Comparison of ENCODE assay signal across 8 mouse cellular contexts in the genomic region with DNA sequence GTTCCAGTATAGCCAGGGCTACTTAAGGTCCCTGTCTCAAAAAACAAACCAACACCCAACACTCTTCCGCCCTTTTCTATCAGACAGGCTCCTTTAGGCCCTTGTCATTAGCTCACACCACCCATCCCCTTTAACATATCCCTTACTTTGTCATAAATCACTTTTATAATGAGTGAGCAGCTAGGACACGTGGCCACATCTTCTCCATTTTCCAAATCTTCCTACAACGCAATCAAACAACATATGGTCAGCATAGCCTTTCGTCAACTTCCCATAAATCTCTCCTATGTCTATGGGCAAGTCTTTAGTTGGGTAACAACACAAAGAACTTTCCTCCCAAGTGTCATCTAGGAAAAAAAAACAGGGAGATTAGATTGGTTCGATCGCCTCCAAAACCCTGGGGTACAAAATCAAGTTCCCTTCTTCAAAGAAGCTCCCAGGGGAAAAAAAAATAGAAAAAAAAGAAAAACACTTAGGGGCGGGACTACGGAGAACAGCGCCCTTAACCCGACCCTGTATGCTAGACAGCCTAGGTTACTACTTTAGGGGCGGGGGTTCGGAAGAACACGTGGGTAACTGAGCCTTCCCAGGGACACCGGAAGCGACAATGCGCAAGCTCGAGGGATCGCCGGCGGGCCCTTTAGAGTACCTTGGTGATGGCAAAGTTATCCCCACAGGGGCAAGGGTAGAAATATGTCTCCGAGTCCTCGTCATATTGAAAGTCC. TPM values are rescaled to one million over a fixed set of nuclear protein-coding genes. Genes with fewer than 3 reads are reported as not detected.
DNase-seq lines count a peak whose midpoint lies in the region; ATAC-seq and TF ChIP-seq lines count a peak whose summit lies in the region.

Gene Oxnad1 (plus strand): TSS at position 614 of the 725 bp plus-strand sequence.

- 4% methylated on average over 22 of the region's 22 CpGs for WGBS in spleen, adult 2 months
- WGBS in forebrain, postnatal 0 days = 4% methylated on average over 22 of the region's 22 CpGs
- 3% methylated on average over 22 of the region's 22 CpGs for WGBS in hindbrain, embryonic 16.5 days
- 2% methylated on average over 22 of the region's 22 CpGs for WGBS in liver, embryonic 15.5 days (ENCODE audit: insufficient replicate concordance)
- 2% methylated on average over 22 of the region's 22 CpGs for WGBS in stomach, embryonic 14.5 days

- DNase-seq in spleen, adult 2 months (ENCODE audit: low read depth in 1 of 2, low spot score in 2 of 2) = peak; percentile 79 to 85
- no peak for DNase-seq in spleen, postnatal 14 days (ENCODE audit: low spot score in 2 of 2)
- peak; percentile 91 to 92 for DNase-seq in adrenal gland, postnatal 36 days
- DNase-seq in forebrain, postnatal 0 days = no peak
- no peak for DNase-seq in cerebellum, postnatal 25 days

- H3K9ac ChIP-seq in forebrain, postnatal 0 days = peak within 1 kb of the TSS; percentile 71
- peak within 1 kb of the TSS; percentile 72 for H3K9ac ChIP-seq in hindbrain, embryonic 16.5 days (ENCODE audit: low read depth, low read length)
- H3K9ac ChIP-seq in liver, embryonic 15.5 days = peak within 1 kb of the TSS; percentile 72
- peak within 1 kb of the TSS; percentile 22 for H3K9ac ChIP-seq in stomach, embryonic 14.5 days (replicated peaks; ENCODE audit: low read depth, low read length)

- peak within 1 kb of the TSS; percentile 70 for H3K4me3 ChIP-seq in spleen, adult 2 months (ENCODE audit: extremely low read depth, insufficient read depth, insufficient read length)
- peak within 1 kb of the TSS; percentile 78 for H3K4me3 ChIP-seq in forebrain, postnatal 0 days (ENCODE audit: low read depth, low read length)
- H3K4me3 ChIP-seq in hindbrain, embryonic 16.5 days (ENCODE audit: low read length) = peak within 1 kb of the TSS; percentile 68
- peak within 1 kb of the TSS; percentile 78 for H3K4me3 ChIP-seq in liver, embryonic 15.5 days (replicated peaks)
- H3K4me3 ChIP-seq in stomach, embryonic 14.5 days (ENCODE audit: low read depth, low read length) = peak within 1 kb of the TSS; percentile 56

- ATAC-seq in forebrain, postnatal 0 days = peak; percentile 96
- peak; percentile 97 for ATAC-seq in hindbrain, embryonic 16.5 days
- ATAC-seq in liver, embryonic 15.5 days (ENCODE audit: insufficient read depth) = peak; percentile 88
- ATAC-seq in stomach, embryonic 14.5 days (ENCODE audit: insufficient number of reproducible peaks, insufficient read depth, low FRiP score, low read depth) = peak; percentile 95

- H3K27me3 ChIP-seq in spleen, adult 2 months (ENCODE audit: control insufficient read depth, insufficient read depth, low read length) = no peaks in the 10 kb centered on the region
- H3K27me3 ChIP-seq in forebrain, postnatal 0 days (ENCODE audit: insufficient read depth, low read length) = no peaks in the 10 kb centered on the region
- no peaks in the 10 kb centered on the region for H3K27me3 ChIP-seq in hindbrain, embryonic 16.5 days (replicated peaks; ENCODE audit: control insufficient read depth, insufficient read depth, low read length)
- H3K27me3 ChIP-seq in liver, embryonic 15.5 days = no peaks in the 10 kb centered on the region
- no peaks in the 10 kb centered on the region for H3K27me3 ChIP-seq in stomach, embryonic 14.5 days (ENCODE audit: control insufficient read depth, insufficient read depth, low read length)

- H3K9me3 ChIP-seq in forebrain, postnatal 0 days (ENCODE audit: low read length) = no peaks in the 10 kb centered on the region
- no peaks in the 10 kb centered on the region for H3K9me3 ChIP-seq in hindbrain, embryonic 16.5 days (ENCODE audit: control insufficient read depth, low read length)
- no peaks in the 10 kb centered on the region for H3K9me3 ChIP-seq in liver, embryonic 15.5 days (replicated peaks)
- no peaks in the 10 kb centered on the region for H3K9me3 ChIP-seq in stomach, embryonic 14.5 days (ENCODE audit: control insufficient read depth, low read depth, low read length)

- H3K27ac ChIP-seq in spleen, adult 2 months (ENCODE audit: insufficient read depth, low read length) = peak within 1 kb of the TSS; percentile 87
- H3K27ac ChIP-seq in forebrain, postnatal 0 days (ENCODE audit: low read depth, low read length) = peak within 1 kb of the TSS; percentile 88
- H3K27ac ChIP-seq in hindbrain, embryonic 16.5 days (ENCODE audit: low read depth, low read length) = peak within 1 kb of the TSS; percentile 88
- H3K27ac ChIP-seq in liver, embryonic 15.5 days (replicated peaks) = peak within 1 kb of the TSS; percentile 94
- H3K27ac ChIP-seq in stomach, embryonic 14.5 days (ENCODE audit: low read length) = peak within 1 kb of the TSS; percentile 84

- peaks cover 11% of the 10 kb centered on the region for H3K36me3 ChIP-seq in spleen, adult 2 months (ENCODE audit: control insufficient read depth, insufficient read depth, low read length)
- peaks cover 17% of the 10 kb centered on the region for H3K36me3 ChIP-seq in forebrain, postnatal 0 days (ENCODE audit: insufficient read depth)
- peaks cover 15% of the 10 kb centered on the region for H3K36me3 ChIP-seq in hindbrain, embryonic 16.5 days (ENCODE audit: control insufficient read depth, insufficient read depth, low read length)
- peaks cover 18% of the 10 kb centered on the region for H3K36me3 ChIP-seq in liver, embryonic 15.5 days (replicated peaks)
- H3K36me3 ChIP-seq in stomach, embryonic 14.5 days (ENCODE audit: control insufficient read depth, insufficient read depth, low read length) = peaks cover 15% of the 10 kb centered on the region

- no peak for TF ChIP-seq POLR2A in spleen, adult 2 months (IDR thresholded peaks at IDR 0.05; ENCODE audit: low read depth, low read length)

- TF ChIP-seq CTCF in spleen, adult 2 months (IDR thresholded peaks at IDR 0.05; ENCODE audit: extremely low read depth, insufficient read depth, insufficient read length, insufficient replicate concordance) = no peak
- TF ChIP-seq CTCF in forebrain, postnatal 0 days (IDR thresholded peaks at IDR 0.05; ENCODE audit: low read depth) = no peak

- H3K4me2 ChIP-seq in forebrain, postnatal 0 days (ENCODE audit: low read depth) = peak within 1 kb of the TSS; percentile 51
- H3K4me2 ChIP-seq in hindbrain, embryonic 16.5 days (ENCODE audit: low read length) = peak within 1 kb of the TSS; percentile 82
- H3K4me2 ChIP-seq in liver, embryonic 15.5 days = peak within 1 kb of the TSS; percentile 78
- peak within 1 kb of the TSS; percentile 64 for H3K4me2 ChIP-seq in stomach, embryonic 14.5 days (replicated peaks; ENCODE audit: low read depth, low read length)

- H3K4me1 ChIP-seq in spleen, adult 2 months (ENCODE audit: control insufficient read depth, insufficient read depth, insufficient read length) = peaks cover 5% of the 10 kb centered on the region; the same call in 1 of the 2 replicates
- peaks cover 4% of the 10 kb centered on the region; the same call in 1 of the 2 replicates for H3K4me1 ChIP-seq in forebrain, postnatal 0 days (ENCODE audit: insufficient read depth)
- peaks cover 19% of the 10 kb centered on the region for H3K4me1 ChIP-seq in hindbrain, embryonic 16.5 days (ENCODE audit: control insufficient read depth, insufficient read depth, low read depth, low read length)
- peaks cover 24% of the 10 kb centered on the region for H3K4me1 ChIP-seq in liver, embryonic 15.5 days (replicated peaks)
- H3K4me1 ChIP-seq in stomach, embryonic 14.5 days (ENCODE audit: control insufficient read depth, insufficient read depth, low read length) = peaks cover 6% of the 10 kb centered on the region; the same call in 1 of the 2 replicates

RNA-seq across cellular contexts. Expression of gene Oxnad1, which starts in this region (rescaled TPM):
- 6.6 and 8.7 TPM in 2 replicates for polyA plus RNA-seq in spleen, adult 2 months (2012; rRNA removed)
- total RNA-seq in adrenal gland, postnatal 36 days (2021) = 10 to 100 TPM; 33.9 to 40.8 TPM
- total RNA-seq in forebrain, postnatal 0 days (2014; rRNA removed) = 26.2 and 36.5 TPM in 2 replicates
- polyA plus RNA-seq in forebrain, postnatal 0 days (2015; fragmentation: Nextera tagmentation; extraction: Ambion mirVana) = 16.9 and 22.4 TPM in 2 replicates
- 21.7 and 29.0 TPM in 2 replicates for polyA plus RNA-seq in hindbrain, embryonic 16.5 days (2015; fragmentation: Nextera tagmentation; extraction: Ambion mirVana)
- 13.7 and 14.5 TPM in 2 replicates for polyA plus RNA-seq in liver, embryonic 15.5 days (2015; fragmentation: Nextera tagmentation; extraction: Ambion mirVana)
- polyA plus RNA-seq in stomach, embryonic 14.5 days (2014; fragmentation: Nextera tagmentation; extraction: Ambion mirVana) = 19.3 and 25.9 TPM in 2 replicates

Comparison
In these comparisons a context has a peak if more than half of its experiments do, and no peak if none do; other contexts are left out.
1. DNase-seq: peak in spleen, adult 2 months (2 of 2) and adrenal gland, postnatal 36 days (2 of 2); none in spleen, postnatal 14 days (0 of 2), forebrain, postnatal 0 days (single experiment) and cerebellum, postnatal 25 days (0 of 2).
2. H3K9ac ChIP-seq: peak in every context shown above with its lines; median percentile 72 in hindbrain, embryonic 16.5 days; 72 in liver, embryonic 15.5 days; 71 in forebrain, postnatal 0 days; 22 in stomach, embryonic 14.5 days.
3. Peak in every context shown above with its lines, with median percentiles within 50 percentile points of each other: H3K27ac ChIP-seq, H3K4me3 ChIP-seq, ATAC-seq and H3K4me2 ChIP-seq.